Mouse (Mus musculus): ENCODE measurements around the gene Sigmar1. TPM values are rescaled to one million over a fixed set of nuclear protein-coding genes. Genes with fewer than 3 reads are reported as not detected.
A peak's percentile ranks its signal among the peaks of the same experiment; 100 is the strongest.
"Not testable (repeated sequence)": the region's sequence is repeated elsewhere in the genome, so short reads cannot be mapped to it uniquely, and the experiment has no call there.

Sigmar1 gene
- polyA plus RNA-seq, 1 experiment from 2014 or later, result 76.6 TPM

- H3K36me3 ChIP-seq, result peaks cover 13% of the 10 kb centered on the region
- WGBS, result 4% methylated on average over 13 of the region's 13 CpGs
- peak overlapping the region; percentile 24 for H3K4me2 ChIP-seq (replicated peaks)
- no peak overlapping the region for H3K9ac ChIP-seq
- peak; percentile 23; the same call in 1 of the 2 replicates for ATAC-seq (ENCODE audit: insufficient number of reproducible peaks, insufficient read depth, low FRiP score, low TSS enrichment)
- H3K9me3 ChIP-seq, result no peaks in the 10 kb centered on the region
- no peak overlapping the region for H3K27ac ChIP-seq
- no peak overlapping the region for H3K4me3 ChIP-seq
- peaks cover 48% of the 10 kb centered on the region for H3K4me1 ChIP-seq
- H3K27me3 ChIP-seq, result no peaks in the 10 kb centered on the region
Observed at GRCm38 (mm10) chr4:41707011-41707535, 48.9 kb downstream of the Sigmar1 start.

- Histone ChIP-seq H3K27me3 (no peaks in the 10 kb centered on the region), H3K9ac (no peak overlapping the region), H3K4me3 (no peak overlapping the region), H3K4me2 (replicated peaks) (no peak overlapping the region), H3K36me3 (peaks cover 4% of the 10 kb centered on the region; the same call in 1 of the 2 replicates), H3K9me3 (no peaks in the 10 kb centered on the region), H3K27ac (no peak overlapping the region), H3K4me1 (peaks cover 39% of the 10 kb centered on the region)
- 0 out of 2 replicates have a peak, but pooled peaks have one; percentile 23 for ATAC-seq (ENCODE audit: insufficient number of reproducible peaks, insufficient read depth, low FRiP score, low TSS enrichment)
- 64% methylated on average over 19 of the region's 19 CpGs for WGBS
Observed at GRCm38 (mm10) chr4:41705922-41706754, 49.8 kb downstream of the Sigmar1 start.

GRCm38 (mm10) chr4:41704651-41705050 is 51.3 kb downstream of the Sigmar1 start:
- ATAC-seq (ENCODE audit: insufficient number of reproducible peaks, insufficient read depth, low FRiP score, low TSS enrichment), result peak; percentile 14; the same call in 1 of the 2 replicates
- H3K27ac ChIP-seq, result no peak overlapping the region
- no peak overlapping the region for H3K4me2 ChIP-seq (replicated peaks)
- H3K4me1 ChIP-seq, result peaks cover 37% of the 10 kb centered on the region
- H3K27me3 ChIP-seq, result no peaks in the 10 kb centered on the region
- 0% methylated on average over 5 of the region's 5 CpGs for WGBS
- no peak overlapping the region for H3K4me3 ChIP-seq
- no peaks in the 10 kb centered on the region for H3K9me3 ChIP-seq
- no peaks in the 10 kb centered on the region for H3K36me3 ChIP-seq
- H3K9ac ChIP-seq, result no peak overlapping the region

GRCm38 (mm10) chr4:41702226-41702625 is 53.7 kb downstream of the Sigmar1 start:
- H3K27ac ChIP-seq; H3K9me3 ChIP-seq; H3K9ac ChIP-seq; H3K4me2 ChIP-seq (replicated peaks); H3K27me3 ChIP-seq; H3K4me3 ChIP-seq; ATAC-seq (ENCODE audit: insufficient number of reproducible peaks, insufficient read depth, low FRiP score, low TSS enrichment); H3K36me3 ChIP-seq: not testable (repeated sequence)
- WGBS, result 44% methylated on average over 2 of the region's 2 CpGs
- H3K4me1 ChIP-seq, result peaks cover 27% of the 10 kb centered on the region

GRCm38 (mm10) chr4:41700224-41700623 is 55.7 kb downstream of the Sigmar1 start:
- H3K9ac ChIP-seq; H3K4me3 ChIP-seq; H3K27me3 ChIP-seq; H3K9me3 ChIP-seq; H3K36me3 ChIP-seq; H3K27ac ChIP-seq; H3K4me2 ChIP-seq (replicated peaks); ATAC-seq (ENCODE audit: insufficient number of reproducible peaks, insufficient read depth, low FRiP score, low TSS enrichment): not testable (repeated sequence)
- peaks cover 13% of the 10 kb centered on the region for H3K4me1 ChIP-seq
- 83% methylated on average over 4 of the region's 8 CpGs for WGBS

- peak within 1 kb of the TSS; percentile 38 for H3K4me2 ChIP-seq (replicated peaks)
- not testable (repeated sequence) for H3K9me3 ChIP-seq; H3K36me3 ChIP-seq; H3K4me3 ChIP-seq; H3K27ac ChIP-seq; H3K27me3 ChIP-seq; H3K9ac ChIP-seq; ATAC-seq (ENCODE audit: insufficient number of reproducible peaks, insufficient read depth, low FRiP score, low TSS enrichment); H3K4me1 ChIP-seq
- WGBS, result 73% methylated on average over 10 of the region's 10 CpGs
Observed at GRCm38 (mm10) chr4:41699783-41700182, 56.2 kb downstream of the Sigmar1 start, which contains the start of gene Il11ra1. Gene Il11ra1 (plus strand): TSS chr4:41699989.

GRCm38 (mm10) chr4:41698421-41699016 is 57.4 kb downstream of the Sigmar1 start:
- not testable (repeated sequence) for H3K4me1 ChIP-seq; ATAC-seq (ENCODE audit: insufficient number of reproducible peaks, insufficient read depth, low FRiP score, low TSS enrichment); H3K9ac ChIP-seq; H3K4me3 ChIP-seq; H3K36me3 ChIP-seq; H3K27me3 ChIP-seq; H3K27ac ChIP-seq; H3K9me3 ChIP-seq
- WGBS, result 5% methylated on average over 19 of the region's 32 CpGs
- peak overlapping the region; percentile 38 for H3K4me2 ChIP-seq (replicated peaks)

GRCm38 (mm10) chr4:41696930-41697841 is 58.8 kb downstream of the Sigmar1 start, which contains the start of gene Cntfr:
Gene Cntfr (minus strand): TSS chr4:41697089.
- not testable (repeated sequence) for H3K9me3 ChIP-seq; H3K36me3 ChIP-seq; H3K27ac ChIP-seq; ATAC-seq (ENCODE audit: insufficient number of reproducible peaks, insufficient read depth, low FRiP score, low TSS enrichment); H3K9ac ChIP-seq; H3K4me3 ChIP-seq; H3K27me3 ChIP-seq; H3K4me1 ChIP-seq
- H3K4me2 ChIP-seq (replicated peaks), result peak within 1 kb of the TSS; percentile 39; the same call in 1 of the 2 replicates
- 10% methylated on average over 32 of the region's 40 CpGs for WGBS

- H3K27me3 ChIP-seq; ATAC-seq (ENCODE audit: insufficient number of reproducible peaks, insufficient read depth, low FRiP score, low TSS enrichment); H3K36me3 ChIP-seq; H3K9ac ChIP-seq; H3K9me3 ChIP-seq; H3K27ac ChIP-seq; H3K4me1 ChIP-seq; H3K4me3 ChIP-seq; H3K4me2 ChIP-seq (replicated peaks): not testable (repeated sequence)
- 7% methylated on average over 15 of the region's 15 CpGs for WGBS
Observed at GRCm38 (mm10) chr4:41696452-41696851, 59.5 kb downstream of the Sigmar1 start.

GRCm38 (mm10) chr4:41695800-41696199 is 60.2 kb downstream of the Sigmar1 start:
- not testable (repeated sequence) for H3K4me3 ChIP-seq; H3K27me3 ChIP-seq; H3K9ac ChIP-seq; H3K36me3 ChIP-seq; H3K4me1 ChIP-seq; ATAC-seq (ENCODE audit: insufficient number of reproducible peaks, insufficient read depth, low FRiP score, low TSS enrichment); H3K9me3 ChIP-seq; H3K27ac ChIP-seq
- WGBS, result 3% methylated on average over 23 of the region's 38 CpGs
- H3K4me2 ChIP-seq (replicated peaks), result peak overlapping the region; percentile 39; the same call in 1 of the 2 replicates

- not testable (repeated sequence) for H3K9ac ChIP-seq; H3K27me3 ChIP-seq; ATAC-seq (ENCODE audit: insufficient number of reproducible peaks, insufficient read depth, low FRiP score, low TSS enrichment); H3K27ac ChIP-seq; H3K4me1 ChIP-seq; H3K9me3 ChIP-seq; H3K36me3 ChIP-seq
- Histone ChIP-seq H3K4me3 (0 out of 2 replicates have a peak overlapping the region, but pooled peaks have one; percentile 10), H3K4me2 (replicated peaks) (peak overlapping the region; percentile 24)
- WGBS, result 18% methylated on average over 4 of the region's 4 CpGs
Observed at GRCm38 (mm10) chr4:41693511-41693910, 62.4 kb downstream of the Sigmar1 start.

Measured in embryonic facial prominence, embryonic 12.5 days (tissue).